Mouse (Mus musculus) lung, embryonic 14.5 days (tissue): ENCODE results near the gene Taf9. TPM values are rescaled to one million over a fixed set of nuclear protein-coding genes. Genes with fewer than 3 reads are reported as not detected.

Experiments used
- ATAC-seq: fragments of 200-750 bp; cut with Nextera tagmentation; 2 replicates; pipeline ENCODE4 v1.8.0; 2017; ENCODE audit warnings: mild to moderate bottlenecking, moderate TSS enrichment, moderate library complexity; ENCODE audit not compliant: insufficient read depth
- DNase-seq: peaks from one replicate; pipeline ENCODE4 v3.0.0-alpha.2; 2015
- H3K27ac ChIP-seq: fragments of 300-500 bp; sonication (generic); 2 replicates; pipeline ENCODE4 v1.5.1; 2014; ENCODE audit warnings: low read depth, mild to moderate bottlenecking, moderate library complexity
- H3K27me3 ChIP-seq: fragments of 300-500 bp; sonication (generic); 2 replicates; pipeline ENCODE4 v1.6.1; 2014; ENCODE audit warnings: low read length, control low read depth; ENCODE audit not compliant: insufficient read depth
- H3K36me3 ChIP-seq: fragments of 300-500 bp; sonication (generic); 2 replicates; pipeline ENCODE4 v1.6.1; 2014; ENCODE audit warnings: control low read depth; ENCODE audit not compliant: insufficient read depth
- H3K4me1 ChIP-seq: fragments of 300-500 bp; sonication (generic); 2 replicates; pipeline ENCODE4 v1.6.1; 2014; ENCODE audit warnings: antibody characterized with exemption, control low read depth; ENCODE audit not compliant: insufficient read depth
- H3K4me2 ChIP-seq: fragments of 300-500 bp; sonication (generic); 2 replicates; pipeline ENCODE4 v1.6.1; 2014; ENCODE audit warnings: mild to moderate bottlenecking
- H3K4me3 ChIP-seq: fragments of 300-500 bp; sonication (generic); 2 replicates; pipeline ENCODE4 v1.5.1; 2014; ENCODE audit warnings: low read depth, low read length
- H3K9ac ChIP-seq: fragments of 300-500 bp; sonication (generic); 2 replicates; pipeline ENCODE4 v1.6.1; 2014
- H3K9me3 ChIP-seq: fragments of 300-500 bp; sonication (generic); 2 replicates; pipeline ENCODE4 v1.6.1; 2016; ENCODE audit warnings: low read depth, low read length, control low read depth
- CTCF ChIP-seq: IDR thresholded peaks from 2 replicates; pipeline ENCODE4 v1.5.1; 2016; ENCODE audit warnings: antibody characterized with exemption, low read depth
- WGBS: fragments of 180-500 bp; shearing (Covaris S2); extraction: QIAGEN DNeasy Blood & Tissue Kit; methylation state at CpG from one replicate; pipeline ENCODE4 v1.1.7; 2014; 5-methylcytosine and 5-hydroxymethylcytosine counted together
- polyA plus RNA-seq: library from polyadenylated mRNA; unstranded; fragments of >200 nt; fragmentation: Nextera tagmentation; extraction: Ambion mirVana; gene quantifications from 2 replicates; pipeline ENCODE4 v1.2.1, GENCODE M21; 2014

The Taf9 gene
- polyA plus RNA-seq, 1 experiment from 2014 or later, result 11.0 TPM

GRCm38 (mm10) chr13:100670181-100670741, 18.9 kb downstream of the Taf9 start:
- no peak for ATAC-seq
- TF ChIP-seq CTCF, result no peak
- peak; percentile 40 for DNase-seq
- no peaks in the 10 kb centered on the region for H3K9me3 ChIP-seq
- whole genome bisulfite sequencing, result 33% methylated on average over 9 of the region's 9 CpGs
- H3K27me3 ChIP-seq, result no peaks in the 10 kb centered on the region
- peak overlapping the region; percentile 87 for H3K27ac ChIP-seq
- H3K4me2 ChIP-seq, result peak overlapping the region; percentile 82
- H3K4me1 ChIP-seq, result no peaks in the 10 kb centered on the region
- H3K9ac ChIP-seq, result peak overlapping the region; percentile 75
- peak overlapping the region; percentile 61 for H3K4me3 ChIP-seq
- peaks cover 14% of the 10 kb centered on the region for H3K36me3 ChIP-seq

DNA sequence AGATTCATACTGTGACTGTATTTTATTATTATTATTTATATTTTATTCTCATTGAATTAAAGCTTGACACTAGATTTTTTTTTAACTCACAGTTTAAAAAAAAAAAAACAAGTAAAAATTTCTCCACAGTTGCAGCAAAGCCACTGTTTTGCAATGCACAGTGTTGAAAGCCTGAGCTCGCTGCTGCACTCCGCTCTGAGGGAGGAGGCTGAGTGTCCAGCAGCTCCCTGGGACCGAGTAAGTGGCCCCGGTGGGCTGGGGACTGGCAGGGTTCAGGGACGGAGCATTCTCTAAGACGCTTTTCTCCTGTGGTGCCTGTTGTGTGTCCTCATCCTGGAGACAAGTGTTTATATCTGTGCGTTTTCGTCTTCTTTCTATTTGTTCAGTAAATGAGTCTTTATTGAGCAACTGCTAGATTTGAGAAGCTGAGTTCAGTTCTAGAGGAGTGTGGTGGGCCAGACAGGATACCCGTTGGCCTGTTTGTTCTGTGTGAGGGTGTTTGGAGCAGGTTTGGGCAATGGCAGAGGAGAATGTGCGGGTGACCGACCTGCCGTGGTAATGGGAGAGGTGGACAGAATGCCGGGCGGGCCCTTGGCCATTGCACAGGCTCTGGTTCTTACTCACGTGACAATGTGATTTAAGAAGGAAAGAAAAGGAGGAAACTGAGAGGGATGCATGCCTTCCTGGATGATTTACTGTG, 24.7 kb downstream of the Taf9 start:
- no peaks in the 10 kb centered on the region for H3K27me3 ChIP-seq
- TF ChIP-seq CTCF, result no peak
- H3K9me3 ChIP-seq, result no peaks in the 10 kb centered on the region
- H3K4me1 ChIP-seq, result no peaks in the 10 kb centered on the region
- H3K36me3 ChIP-seq, result no peaks in the 10 kb centered on the region
- ATAC-seq, result no peak
- H3K4me2 ChIP-seq, result no peak overlapping the region
- 79% methylated on average over 15 of the region's 15 CpGs for WGBS
- no peak overlapping the region for H3K27ac ChIP-seq
- no peak overlapping the region for H3K9ac ChIP-seq
- no peak for DNase-seq
- no peak overlapping the region for H3K4me3 ChIP-seq

DNA sequence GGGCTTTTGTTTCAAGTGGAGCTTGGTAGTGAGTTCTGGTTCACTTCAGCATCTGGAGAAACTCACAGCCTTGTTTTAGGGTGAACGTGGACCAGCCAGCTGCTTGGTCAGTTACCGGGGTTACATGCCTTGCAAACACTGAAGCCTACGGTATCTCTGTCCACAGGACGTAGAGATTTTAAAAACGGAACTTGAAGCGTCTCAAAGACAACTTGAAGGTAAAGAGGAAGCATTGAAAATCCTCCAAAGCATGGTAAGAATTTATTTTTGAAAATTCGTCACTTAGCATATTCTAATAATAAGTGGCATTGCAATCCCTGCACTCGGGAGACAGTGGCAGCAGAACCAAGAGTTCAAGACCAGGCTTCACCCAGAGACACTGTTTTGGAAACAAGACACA, 30.2 kb downstream of the Taf9 start:
- no peaks in the 10 kb centered on the region for H3K36me3 ChIP-seq
- DNase-seq, result no peak
- no peak for ATAC-seq
- H3K27ac ChIP-seq, result no peak overlapping the region
- H3K27me3 ChIP-seq, result no peaks in the 10 kb centered on the region
- H3K4me1 ChIP-seq, result no peaks in the 10 kb centered on the region
- H3K9me3 ChIP-seq, result no peaks in the 10 kb centered on the region
- TF ChIP-seq CTCF, result no peak
- H3K4me2 ChIP-seq, result no peak overlapping the region
- WGBS, result 83% methylated on average over 8 of the region's 8 CpGs
- no peak overlapping the region for H3K4me3 ChIP-seq
- no peak overlapping the region for H3K9ac ChIP-seq

GRCm38 (mm10) chr13:100682837-100683236, 31.5 kb downstream of the Taf9 start:
- Histone ChIP-seq H3K4me1 (no peaks in the 10 kb centered on the region), H3K27ac (no peak overlapping the region), H3K4me3 (no peak overlapping the region), H3K36me3 (no peaks in the 10 kb centered on the region), H3K9ac (no peak overlapping the region), H3K4me2 (no peak overlapping the region), H3K27me3 (no peaks in the 10 kb centered on the region), H3K9me3 (no peaks in the 10 kb centered on the region)
- 71% methylated on average over 2 of the region's 2 CpGs for WGBS
- no peak for TF ChIP-seq CTCF
- DNase-seq (no peak), ATAC-seq (no peak)

DNA sequence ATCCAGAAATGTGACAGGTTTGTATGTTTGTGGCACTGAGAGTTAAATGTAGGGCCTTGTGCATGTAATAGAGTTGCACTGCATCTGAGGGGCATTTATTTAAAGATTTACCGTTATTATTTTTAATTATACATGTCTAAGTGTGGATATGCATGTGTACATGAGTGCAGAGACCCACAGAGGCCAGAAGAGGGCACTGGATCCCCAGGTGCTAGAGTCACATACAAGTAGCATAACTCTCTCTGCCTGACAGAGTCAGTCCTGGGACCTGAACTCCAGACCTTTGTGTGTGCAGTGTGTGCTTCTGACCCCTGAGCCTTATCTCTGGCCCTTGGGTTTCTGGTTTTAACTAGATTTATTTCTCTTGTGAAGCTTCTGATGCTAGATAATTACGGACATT, 33.0 kb downstream of the Taf9 start:
- Histone ChIP-seq H3K36me3 (no peaks in the 10 kb centered on the region), H3K4me3 (no peak overlapping the region), H3K27me3 (no peaks in the 10 kb centered on the region), H3K9me3 (no peaks in the 10 kb centered on the region), H3K27ac (no peak overlapping the region), H3K4me1 (no peaks in the 10 kb centered on the region), H3K4me2 (no peak overlapping the region), H3K9ac (no peak overlapping the region)
- peak; percentile 30 for TF ChIP-seq CTCF
- DNase-seq (no peak), ATAC-seq (no peak)
- WGBS, result 63% methylated on average over 2 of the region's 2 CpGs

DNA sequence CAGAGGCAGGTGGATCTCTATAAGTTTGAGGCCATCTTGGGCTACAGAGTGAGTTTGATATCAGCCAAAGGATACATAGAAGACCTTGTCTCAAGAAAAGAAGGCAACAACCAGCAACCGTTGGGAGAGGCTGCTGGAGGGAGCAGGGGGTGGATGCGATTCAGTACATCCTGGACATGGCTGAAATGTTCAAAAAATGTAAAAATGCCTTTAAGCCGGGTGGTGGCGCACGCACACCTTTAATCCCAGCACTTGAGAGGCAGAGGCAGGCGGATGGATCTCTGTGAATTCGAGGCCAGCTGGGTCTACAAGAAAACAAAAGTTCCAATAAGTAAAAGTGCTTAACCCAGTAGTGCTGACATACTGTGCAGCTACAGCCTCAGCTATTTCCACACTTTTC, 36.1 kb downstream of the Taf9 start:
- H3K4me1 ChIP-seq, result no peaks in the 10 kb centered on the region
- H3K9ac ChIP-seq, result no peak overlapping the region
- no peak overlapping the region for H3K4me2 ChIP-seq
- no peaks in the 10 kb centered on the region for H3K27me3 ChIP-seq
- no peak overlapping the region for H3K4me3 ChIP-seq
- H3K36me3 ChIP-seq, result no peaks in the 10 kb centered on the region
- DNase-seq, result no peak
- no peak overlapping the region for H3K27ac ChIP-seq
- no peaks in the 10 kb centered on the region for H3K9me3 ChIP-seq
- WGBS, result 63% methylated on average over 7 of the region's 7 CpGs
- ATAC-seq, result no peak
- TF ChIP-seq CTCF, result no peak

DNA sequence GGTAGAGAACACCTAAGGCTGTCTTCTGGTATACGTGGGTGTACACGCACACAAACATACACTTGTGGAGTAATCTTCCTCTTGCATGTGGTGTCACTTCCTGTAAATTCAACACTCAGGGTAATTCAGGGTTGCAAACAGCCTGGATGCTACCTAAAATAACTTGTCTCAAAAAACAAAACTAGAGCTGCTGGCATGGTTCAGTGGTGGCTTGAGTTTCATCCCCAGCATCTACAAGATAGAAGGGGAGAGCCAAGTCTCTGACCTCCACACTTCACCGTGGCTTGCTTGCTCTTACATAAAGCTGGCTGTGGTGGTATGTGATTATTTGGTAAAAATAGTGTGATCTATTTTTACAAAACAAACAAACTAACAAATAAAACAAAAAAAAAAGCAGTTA, 46.2 kb downstream of the Taf9 start:
- ATAC-seq, result no peak
- no peak for DNase-seq
- H3K36me3 ChIP-seq, result peaks cover 60% of the 10 kb centered on the region
- no peak overlapping the region for H3K27ac ChIP-seq
- no peak overlapping the region for H3K4me2 ChIP-seq
- H3K4me3 ChIP-seq, result no peak overlapping the region
- no peaks in the 10 kb centered on the region for H3K4me1 ChIP-seq
- no peak for TF ChIP-seq CTCF
- WGBS, result 85% methylated on average over 3 of the region's 3 CpGs
- H3K9ac ChIP-seq, result no peak overlapping the region
- H3K27me3 ChIP-seq, result no peaks in the 10 kb centered on the region
- H3K9me3 ChIP-seq, result no peaks in the 10 kb centered on the region
